Mouse (Mus musculus) megakaryocyte progenitor cell, adult 5-6 weeks (primary cell): ENCODE measurements at regions not wholly inside any gene's neighbourhood (a gene's known extent, or its start where the extent isn't known, plus 50 kb on each side); places are given as distances from the start of the nearest gene placed in this dataset.

ENCODE experiments used
- ATAC-seq: replicated peaks from 2 replicates; pipeline ENCODE4 v1.8.0; 2016; ENCODE audit warnings: mild to moderate bottlenecking, moderate TSS enrichment, inconsistent platforms; ENCODE audit not compliant: poor library complexity

GRCm38 (mm10) chr3:144378524-144379225 lies 173.7 kb upstream of the Lmo4 start:
- no peak for ATAC-seq

GRCm38 (mm10) chr3:144377626-144378523 lies 172.9 kb upstream of the Lmo4 start:
- peak; percentile 15 for ATAC-seq

DNA sequence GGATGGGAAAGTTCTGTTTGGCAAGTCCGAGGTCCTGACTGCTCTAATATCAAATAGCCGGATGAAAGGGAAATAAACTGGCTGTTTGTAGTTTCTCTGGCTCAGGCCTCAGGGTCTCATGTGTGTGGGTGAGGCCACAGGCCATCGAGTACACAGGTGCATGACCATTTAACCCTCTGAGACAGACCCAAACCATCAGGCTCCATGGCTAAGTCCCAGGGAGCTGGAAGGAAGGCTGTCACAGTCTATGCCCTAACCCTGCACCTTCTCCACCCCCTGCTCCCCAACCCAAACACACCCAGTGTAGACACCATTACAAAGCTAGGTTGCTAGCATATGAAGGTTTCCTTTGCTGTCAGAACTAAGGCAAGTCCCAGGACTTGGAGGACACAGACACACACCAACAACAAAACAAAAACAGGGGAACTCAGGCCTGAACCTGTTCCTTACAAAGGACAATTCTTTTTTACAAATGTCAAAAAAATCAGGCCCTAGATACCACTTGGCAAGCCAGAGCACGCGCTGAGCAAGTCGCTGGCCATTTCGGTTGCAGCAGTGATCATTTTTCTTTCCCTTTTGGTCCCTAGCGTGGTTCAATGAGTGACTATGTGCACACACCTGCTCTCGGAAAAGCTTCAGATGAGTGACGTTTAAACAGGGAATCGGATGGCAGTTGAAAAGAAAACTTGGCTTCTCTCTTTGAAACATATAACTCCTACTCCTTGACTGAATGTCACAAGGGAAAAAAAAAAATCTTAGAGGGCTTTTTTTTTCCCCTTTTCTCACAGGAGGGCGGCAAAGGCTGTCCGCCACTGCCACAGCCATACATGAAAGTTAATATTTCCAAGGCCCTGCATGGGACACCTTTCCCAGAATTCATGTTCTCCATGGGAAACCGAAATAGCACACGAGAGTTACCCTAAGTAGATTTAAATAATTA lies 171.7 kb upstream of the Lmo4 start:
- no peak for ATAC-seq

- ATAC-seq: peak; percentile 40
Observed at GRCm38 (mm10) chr3:144375725-144376412, 170.8 kb upstream of the Lmo4 start.

- peak; percentile 57 for ATAC-seq
Observed at GRCm38 (mm10) chr3:144368300-144368699, 163.3 kb upstream of the Lmo4 start.

- ATAC-seq: no peak
Observed at GRCm38 (mm10) chr3:144367766-144368116, 162.7 kb upstream of the Lmo4 start.

GRCm38 (mm10) chr3:144366976-144367765 lies 162.2 kb upstream of the Lmo4 start:
- no peak for ATAC-seq

DNA sequence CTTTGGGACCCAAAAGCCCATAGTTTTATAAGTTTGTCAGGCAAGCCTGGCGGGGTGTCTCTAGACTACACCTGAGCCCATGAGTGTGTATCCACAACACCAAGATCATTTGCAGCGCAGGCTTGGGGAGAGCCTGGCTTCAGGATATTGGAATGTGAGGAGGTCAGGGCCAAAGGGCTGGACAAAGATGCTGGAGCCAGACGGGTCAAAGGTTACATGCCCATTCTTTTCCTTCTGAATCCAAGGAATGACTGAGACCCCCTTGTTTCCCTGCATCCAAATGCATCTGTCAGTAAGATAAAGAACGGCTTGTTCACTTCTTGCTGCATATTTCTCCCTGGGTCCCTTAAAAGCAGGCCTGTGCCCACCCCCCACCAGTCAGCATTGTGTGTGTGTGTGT lies 160.9 kb upstream of the Lmo4 start:
- ATAC-seq: no peak

DNA sequence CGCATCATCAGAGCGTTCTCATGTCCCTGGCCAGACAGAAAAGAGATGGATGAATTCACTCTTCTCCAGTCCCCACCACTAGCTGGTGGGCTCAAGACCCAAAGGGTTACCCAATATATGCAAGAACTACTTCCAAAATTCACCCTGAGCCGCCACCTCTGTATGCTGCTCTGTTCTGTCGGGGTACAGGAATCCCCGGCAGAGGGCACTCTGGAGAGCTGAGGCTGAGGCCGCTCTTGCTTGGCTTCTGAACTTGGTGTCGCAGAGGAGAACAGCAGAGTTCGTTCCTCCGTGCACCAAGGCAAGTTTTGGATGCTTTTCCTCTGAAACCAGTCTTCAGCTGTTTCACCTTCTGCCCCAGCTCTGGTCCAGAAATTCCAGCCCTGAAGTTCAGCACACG lies 157.5 kb upstream of the Lmo4 start:
- peak; percentile 77 for ATAC-seq

GRCm38 (mm10) chr3:144361203-144361978 lies 156.4 kb upstream of the Lmo4 start:
- peak; percentile 56 for ATAC-seq

GRCm38 (mm10) chr3:144356948-144357295 lies 151.9 kb upstream of the Lmo4 start:
- no peak for ATAC-seq

DNA sequence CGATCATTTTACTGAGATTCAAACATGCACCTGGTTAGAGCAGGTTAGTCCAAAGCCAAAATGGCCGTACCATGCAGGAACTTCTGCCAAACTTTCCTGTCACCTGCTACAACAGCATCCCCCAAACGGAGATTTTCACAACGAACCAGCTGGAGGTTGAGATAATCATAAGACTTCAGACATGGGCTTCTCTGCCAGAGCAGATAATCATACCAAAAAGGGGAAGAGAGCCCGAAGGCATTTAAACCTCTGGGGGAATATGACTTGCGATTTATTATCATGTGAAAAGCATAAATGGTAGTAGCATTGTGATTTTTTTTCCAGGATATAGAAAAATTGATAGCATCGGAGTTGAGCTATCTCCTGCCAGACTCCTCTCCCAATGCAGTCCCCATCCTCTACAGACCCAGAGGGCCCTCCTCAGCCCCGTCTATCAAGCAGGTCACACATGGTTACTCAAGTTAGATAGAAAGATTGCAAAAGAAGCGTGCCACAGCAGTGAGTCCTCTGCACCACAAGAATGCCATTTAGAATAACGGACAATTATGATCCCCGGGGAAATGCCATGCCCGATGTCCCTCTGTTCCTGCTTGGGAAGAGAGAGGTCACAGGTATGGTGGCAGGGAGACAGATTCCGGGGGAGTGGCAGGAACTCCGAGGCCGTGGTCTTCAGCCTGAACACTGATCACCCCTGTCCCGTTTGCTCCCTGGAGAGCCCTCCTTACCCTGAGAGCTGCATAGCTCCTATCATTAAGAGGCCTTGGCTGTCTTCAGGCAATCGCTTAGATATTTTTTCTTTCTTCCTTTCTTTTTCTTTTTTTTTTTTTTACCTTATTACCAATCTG lies 151.3 kb upstream of the Lmo4 start:
- ATAC-seq: peak; percentile 76

DNA sequence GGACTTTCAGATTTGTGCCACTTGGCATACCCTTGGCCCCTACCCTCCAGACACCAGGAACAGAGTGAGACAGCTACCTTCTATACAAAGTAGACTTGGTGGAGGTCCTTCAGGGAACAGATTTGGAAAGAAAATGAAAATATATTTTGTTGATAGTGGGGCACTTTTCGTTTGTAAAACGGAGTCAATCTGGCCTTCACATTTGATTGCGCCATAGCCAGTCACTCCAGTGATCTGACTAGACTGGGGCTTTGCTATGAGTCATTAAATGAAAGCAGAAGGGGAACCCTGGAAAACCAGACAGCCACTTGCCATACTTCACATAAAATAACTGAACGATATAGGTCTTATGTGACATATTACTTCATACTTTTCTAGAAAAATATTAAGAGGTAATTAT lies 147.5 kb upstream of the Lmo4 start:
- ATAC-seq: peak; percentile 63

GRCm38 (mm10) chr3:144348431-144348830 lies 143.4 kb upstream of the Lmo4 start:
- ATAC-seq: no peak

- ATAC-seq: no peak
Observed at GRCm38 (mm10) chr3:144335237-144335636, 130.2 kb upstream of the Lmo4 start.

DNA sequence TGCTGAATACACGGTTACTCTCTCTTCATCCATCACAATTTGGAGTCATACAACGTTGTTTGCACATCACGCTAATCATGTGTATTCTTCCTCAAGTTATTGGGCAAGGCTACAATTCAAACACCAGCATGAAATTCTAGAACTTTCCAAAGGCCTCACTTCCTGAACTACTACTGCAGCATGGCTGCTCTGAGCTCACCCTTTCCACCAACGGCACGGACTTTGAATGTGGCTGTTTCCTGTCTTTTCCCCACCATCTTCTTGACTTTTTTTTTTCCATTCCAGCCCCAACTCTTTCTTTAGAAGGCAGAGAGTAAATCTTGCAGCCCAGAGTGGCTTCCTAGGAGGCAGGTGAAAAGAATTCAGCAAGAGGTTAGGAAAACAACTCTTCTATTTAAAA lies 129.2 kb upstream of the Lmo4 start:
- ATAC-seq: no peak

DNA sequence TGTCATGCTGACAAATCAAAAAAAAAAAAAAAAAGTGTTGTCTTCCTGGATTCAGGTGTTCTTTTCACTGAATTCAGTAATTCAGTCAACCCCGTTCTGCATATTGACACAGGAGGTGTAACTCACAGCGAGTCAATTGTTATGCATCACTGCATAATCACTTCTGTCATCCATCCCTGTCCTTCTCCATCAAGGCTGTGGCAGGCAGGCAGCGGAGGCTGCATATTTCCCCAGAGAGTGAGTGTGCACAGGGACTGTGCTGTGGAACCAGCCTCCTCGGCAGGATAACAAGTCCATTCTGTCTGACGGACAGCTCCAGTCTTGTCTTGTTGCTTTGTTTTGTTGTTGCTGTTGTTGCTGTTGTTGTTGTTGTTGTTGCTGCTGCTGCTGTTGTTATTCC lies 127.3 kb upstream of the Lmo4 start:
- no peak for ATAC-seq

DNA sequence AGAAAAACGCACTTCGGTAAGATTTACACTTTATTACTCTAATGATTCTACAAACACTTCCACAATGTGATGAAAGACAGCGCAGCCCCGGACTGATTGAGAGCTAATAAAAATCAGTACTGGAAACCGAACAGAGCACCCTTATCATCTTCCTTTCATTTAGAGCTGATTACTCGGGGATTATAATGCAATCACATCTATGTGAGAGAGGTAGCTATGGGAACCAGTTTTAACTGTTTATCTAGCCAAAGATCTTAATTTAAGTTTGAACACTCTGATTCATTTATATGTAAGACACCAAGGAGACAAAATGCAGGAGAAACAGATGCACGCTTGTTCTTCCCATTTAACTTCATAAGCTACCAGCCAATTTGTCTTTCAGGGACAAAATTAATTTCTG lies 124.1 kb upstream of the Lmo4 start:
- ATAC-seq: no peak
